8 mouse cellular contexts compared by ENCODE assay signal in genomic region chr8:110969910-110970770, GRCm38 (mm10). TPM values are rescaled to one million over a fixed set of nuclear protein-coding genes. Genes with fewer than 3 reads are reported as not detected.
DNase-seq lines count a peak whose midpoint lies in the region; ATAC-seq lines count a peak whose summit lies in the region.

No protein-coding gene starts in this region.

- H3K4me3 ChIP-seq in intestine, embryonic 14.5 days (ENCODE audit: low read depth, low read length) = peak overlapping the region; percentile 46

- peak overlapping the region; percentile 48 for H3K9ac ChIP-seq in intestine, embryonic 14.5 days (ENCODE audit: low read length)

- 9% methylated on average over 45 of the region's 45 CpGs for WGBS in intestine, embryonic 14.5 days

- H3K4me1 ChIP-seq in intestine, embryonic 14.5 days (replicated peaks; ENCODE audit: control insufficient read depth, insufficient read depth, low read length) = 0 out of 2 replicates have a peak, but pooled peaks cover 3% of the 10 kb centered on the region

- peaks cover 43% of the 10 kb centered on the region for H3K36me3 ChIP-seq in intestine, embryonic 14.5 days (ENCODE audit: control insufficient read depth, insufficient read depth, low read length)

- peak; percentile 96 for DNase-seq in adrenal gland, postnatal 14 days
- DNase-seq in embryo, embryonic 9.5 days (ENCODE audit: extremely low spot score) = peak; percentile 91
- peak; percentile 74 to 86 for DNase-seq in gastrocnemius, postnatal 4 days (ENCODE audit: low spot score in 2 of 2)
- DNase-seq in intestine, embryonic 14.5 days (ENCODE audit: low spot score) = peak; percentile 91
- DNase-seq in left cerebral cortex, adult 9 months (ENCODE audit: low spot score in 2 of 2) = peak; percentile 86 to 95
- DNase-seq in retina, postnatal 7 days (ENCODE audit: low read depth, low spot score) = peak; percentile 86
- peak; percentile 90 for DNase-seq in thymus, postnatal 4 days

- no peak overlapping the region for H3K27ac ChIP-seq in intestine, embryonic 14.5 days (ENCODE audit: low read depth)

- H3K9me3 ChIP-seq in intestine, embryonic 14.5 days (ENCODE audit: control insufficient read depth, low read length) = no peaks in the 10 kb centered on the region

- ATAC-seq in intestine, embryonic 14.5 days (replicated peaks; ENCODE audit: low FRiP score, low TSS enrichment, low read depth) = peak; percentile 96
- ATAC-seq in megakaryocyte, adult 5-6 weeks (ENCODE audit: poor library complexity, severe bottlenecking) = peak; percentile 96

- no peaks in the 10 kb centered on the region for H3K27me3 ChIP-seq in intestine, embryonic 14.5 days (replicated peaks; ENCODE audit: control insufficient read depth, insufficient read depth, low read length)

- H3K4me2 ChIP-seq in intestine, embryonic 14.5 days (ENCODE audit: low read length) = peak overlapping the region; percentile 67

RNA-seq across cellular contexts. Expression of gene Ddx19a, which starts 27.5 kb away (rescaled TPM):
- 47.4 and 54.0 TPM in 2 replicates for total RNA-seq in adrenal gland, postnatal 14 days (2021)
- total RNA-seq in gastrocnemius, postnatal 4 days (2021) = 10 to 100 TPM; 50.6 to 56.3 TPM
- polyA plus RNA-seq in intestine, embryonic 14.5 days (2014; fragmentation: Nextera tagmentation; extraction: Ambion mirVana) = 19.8 and 20.4 TPM in 2 replicates
- total RNA-seq in megakaryocyte, adult 5-6 weeks (2015) = 41.4 and 44.5 TPM in 2 replicates
- 22.4 and 32.5 TPM in 2 replicates for total RNA-seq in megakaryocyte, adult 5-6 weeks (2017)

RNA-seq across cellular contexts. Expression of gene St3gal2, which starts 50.4 kb away (rescaled TPM):
- total RNA-seq in adrenal gland, postnatal 14 days (2021) = 18.5 and 21.6 TPM in 2 replicates
- total RNA-seq in gastrocnemius, postnatal 4 days (2021) = 10 to 100 TPM; 44.0 to 44.9 TPM
- polyA plus RNA-seq in intestine, embryonic 14.5 days (2014; fragmentation: Nextera tagmentation; extraction: Ambion mirVana) = 11.6 and 13.4 TPM in 2 replicates
- 23.1 and 25.0 TPM in 2 replicates for total RNA-seq in megakaryocyte, adult 5-6 weeks (2015)
- total RNA-seq in megakaryocyte, adult 5-6 weeks (2017) = 15.2 and 17.0 TPM in 2 replicates
